Mouse (Mus musculus) forebrain, embryonic 11.5 days (tissue): ENCODE results near the gene 2310022A10Rik. TPM values are rescaled to one million over a fixed set of nuclear protein-coding genes. Genes with fewer than 3 reads are reported as not detected.

ENCODE experiments used
- ATAC-seq: fragments of 200-750 bp; cut with Nextera tagmentation; replicated peaks from 2 replicates; pipeline ENCODE4 v1.8.0; 2017; ENCODE audit warnings: moderate TSS enrichment; ENCODE audit not compliant: low FRiP score
- DNase-seq: peaks from one replicate; pipeline ENCODE4 v3.0.0-alpha.2; 2017; ENCODE audit warnings: low spot score
- H3K27ac ChIP-seq: fragments of 300-500 bp; sonication (generic); 2 replicates; pipeline ENCODE4 v1.5.1; 2014; ENCODE audit warnings: low read depth, low read length
- H3K27me3 ChIP-seq: fragments of 300-500 bp; sonication (generic); 2 replicates; pipeline ENCODE4 v1.6.1; 2014; ENCODE audit warnings: mild to moderate bottlenecking, low read length, mixed read lengths; ENCODE audit not compliant: control insufficient read depth, insufficient read depth
- H3K36me3 ChIP-seq: fragments of 300-500 bp; sonication (generic); 2 replicates; pipeline ENCODE4 v1.6.1; 2014; ENCODE audit warnings: mild to moderate bottlenecking, low read length, moderate library complexity, mixed read lengths; ENCODE audit not compliant: control insufficient read depth, insufficient read depth
- H3K4me1 ChIP-seq: fragments of 300-500 bp; sonication (generic); replicated peaks from 2 replicates; pipeline ENCODE4 v1.6.1; 2014; ENCODE audit warnings: low read length, mixed read lengths; ENCODE audit not compliant: control insufficient read depth, insufficient read depth
- H3K4me2 ChIP-seq: fragments of 300-500 bp; sonication (generic); 2 replicates; pipeline ENCODE4 v1.6.1; 2014; ENCODE audit warnings: low read depth, mild to moderate bottlenecking, low read length, moderate library complexity, mixed read lengths; ENCODE audit not compliant: severe bottlenecking
- H3K4me3 ChIP-seq: fragments of 300-500 bp; sonication (generic); 2 replicates; pipeline ENCODE4 v1.5.1; 2014; ENCODE audit warnings: low read depth, low read length
- H3K9ac ChIP-seq: fragments of 300-500 bp; sonication (generic); 2 replicates; pipeline ENCODE4 v1.6.1; 2014; ENCODE audit warnings: low read length
- H3K9me3 ChIP-seq: fragments of 300-500 bp; sonication (generic); 2 replicates; pipeline ENCODE4 v1.6.1; 2016; ENCODE audit warnings: low read length, mixed read lengths; ENCODE audit not compliant: control insufficient read depth
- WGBS: fragments of 180-500 bp; shearing (Covaris S2); extraction: QIAGEN DNeasy Blood & Tissue Kit; methylation state at CpG from one replicate; pipeline ENCODE4 v1.1.7; 2014; 5-methylcytosine and 5-hydroxymethylcytosine counted together
- polyA plus RNA-seq: library from polyadenylated mRNA; unstranded; fragments of >200 nt; fragmentation: Nextera tagmentation; extraction: Ambion mirVana; gene quantifications from 2 replicates; pipeline ENCODE4 v1.2.1, GENCODE M21; 2014

2310022A10Rik gene
- polyA plus RNA-seq, 1 experiment from 2014 or later, result 34.0 TPM

DNA sequence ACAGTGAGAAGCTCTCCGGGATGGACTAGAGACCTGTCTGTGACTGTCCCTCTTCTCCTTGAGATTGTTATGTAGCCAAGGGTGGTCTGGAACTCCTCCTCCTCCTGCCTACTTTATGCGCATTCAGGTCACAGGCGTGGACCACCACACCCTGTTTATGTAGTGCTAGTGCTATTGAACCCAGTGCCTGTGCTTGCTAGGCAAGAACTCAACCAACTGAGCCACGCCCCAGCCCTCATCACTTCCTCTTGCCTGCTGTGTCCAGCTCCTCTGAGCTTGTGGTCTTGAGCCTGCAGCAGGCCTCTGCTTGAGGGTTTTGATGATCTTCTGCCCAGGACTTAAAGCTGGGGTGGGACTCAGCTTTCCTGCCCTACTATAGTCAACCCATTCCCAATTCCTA is 19.1 kb downstream of the 2310022A10Rik start:
- no peak for ATAC-seq
- no peak for DNase-seq
- no peak overlapping the region for H3K4me2 ChIP-seq
- H3K27me3 ChIP-seq, result no peaks in the 10 kb centered on the region
- peaks cover 5% of the 10 kb centered on the region; the same call in 1 of the 2 replicates for H3K36me3 ChIP-seq
- H3K9ac ChIP-seq, result no peak overlapping the region
- H3K27ac ChIP-seq, result no peak overlapping the region
- no peaks in the 10 kb centered on the region for H3K9me3 ChIP-seq
- WGBS, result 90% methylated on average over 4 of the region's 4 CpGs
- no peak overlapping the region for H3K4me3 ChIP-seq
- no peaks in the 10 kb centered on the region for H3K4me1 ChIP-seq

DNA sequence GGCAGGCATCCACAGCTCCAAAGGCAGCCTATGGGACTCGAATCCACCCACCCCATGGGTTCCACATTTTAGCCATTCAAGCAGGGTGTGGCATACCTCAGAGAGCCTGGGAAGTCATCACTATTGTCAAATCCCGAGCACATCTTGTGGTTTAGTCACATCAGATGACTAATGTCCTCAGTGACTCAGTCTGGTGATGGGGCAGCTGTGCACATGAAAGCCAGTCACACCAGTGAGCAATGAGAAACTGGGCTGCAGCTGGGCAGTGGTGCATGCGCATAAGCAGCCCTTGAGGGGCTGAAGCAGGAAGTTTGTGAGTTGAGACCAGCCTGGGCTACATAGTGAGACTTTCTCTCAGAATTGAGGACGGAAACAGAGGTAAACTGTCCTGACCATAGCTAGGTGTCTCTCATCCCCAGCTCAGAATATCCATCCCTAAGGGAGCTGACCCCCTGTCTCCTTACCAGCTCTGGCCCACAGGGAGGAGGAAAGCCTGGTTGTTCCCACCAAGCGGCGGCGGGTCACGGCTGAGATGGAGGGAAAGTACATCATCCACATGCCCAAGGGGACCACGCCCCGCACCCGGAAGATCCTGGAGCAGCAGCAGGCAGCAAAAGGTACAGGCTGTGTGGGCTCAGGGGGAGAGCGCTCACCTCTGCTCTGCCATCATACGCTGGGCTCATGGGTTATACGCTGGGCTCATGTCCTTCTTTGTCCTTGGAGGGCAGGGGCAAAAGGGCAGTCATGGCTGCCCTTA is 21.3 kb downstream of the 2310022A10Rik start:
- Histone ChIP-seq H3K4me1 (no peaks in the 10 kb centered on the region), H3K36me3 (peaks cover 3% of the 10 kb centered on the region; the same call in 1 of the 2 replicates), H3K27me3 (no peaks in the 10 kb centered on the region), H3K4me3 (no peak overlapping the region), H3K27ac (no peak overlapping the region), H3K4me2 (no peak overlapping the region), H3K9me3 (no peaks in the 10 kb centered on the region), H3K9ac (no peak overlapping the region)
- 93% methylated on average over 14 of the region's 14 CpGs for WGBS
- DNase-seq (no peak), ATAC-seq (no peak)

DNA sequence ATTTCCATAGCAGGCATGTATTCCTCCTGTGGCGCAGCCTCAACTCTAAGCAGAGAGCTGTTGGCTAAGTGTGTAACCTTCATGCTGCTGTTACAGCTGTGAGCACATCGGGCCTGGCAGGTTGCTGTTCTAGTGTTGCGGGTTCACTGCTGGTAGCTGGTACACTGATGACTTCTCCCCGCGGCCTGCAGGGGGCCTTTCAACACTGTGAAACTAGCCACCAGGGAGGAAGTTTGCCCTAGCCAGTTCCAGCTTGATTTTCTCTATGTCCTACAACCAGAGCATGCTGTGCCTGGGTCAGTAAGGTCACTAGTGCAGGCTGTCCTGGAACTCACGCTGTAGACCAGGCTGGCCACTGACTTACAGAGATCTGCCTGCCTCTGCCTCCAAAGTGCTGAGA is 23.9 kb downstream of the 2310022A10Rik start:
- 76% methylated on average over 6 of the region's 6 CpGs for WGBS
- H3K9ac ChIP-seq, result no peak overlapping the region
- H3K4me1 ChIP-seq, result no peaks in the 10 kb centered on the region
- no peak overlapping the region for H3K27ac ChIP-seq
- no peak for ATAC-seq
- H3K9me3 ChIP-seq, result no peaks in the 10 kb centered on the region
- no peaks in the 10 kb centered on the region for H3K27me3 ChIP-seq
- H3K36me3 ChIP-seq, result peaks cover 3% of the 10 kb centered on the region; the same call in 1 of the 2 replicates
- DNase-seq, result no peak
- H3K4me2 ChIP-seq, result no peak overlapping the region
- H3K4me3 ChIP-seq, result no peak overlapping the region

DNA sequence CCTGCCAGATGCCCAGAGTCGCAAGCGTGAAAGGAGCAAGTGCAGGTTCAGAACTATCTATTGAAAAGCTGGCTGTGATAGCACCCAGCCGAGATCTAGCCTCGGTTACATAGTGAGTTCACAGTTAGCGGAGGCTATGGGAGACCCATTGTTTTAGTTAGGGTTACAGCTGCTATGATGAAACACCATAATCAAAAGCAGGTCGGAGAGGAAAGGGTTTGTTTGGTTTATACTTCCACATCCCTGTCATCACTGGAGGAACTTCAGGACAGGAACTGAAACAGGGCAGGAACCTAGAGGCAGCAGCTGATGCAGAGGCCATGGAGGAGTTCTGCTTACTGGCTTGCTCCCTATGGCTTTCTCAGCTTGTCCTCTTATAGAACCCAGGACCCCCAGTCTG is 24.6 kb downstream of the 2310022A10Rik start:
- ATAC-seq, result no peak
- no peak for DNase-seq
- no peaks in the 10 kb centered on the region for H3K4me1 ChIP-seq
- no peak overlapping the region for H3K4me2 ChIP-seq
- 95% methylated on average over 6 of the region's 6 CpGs for WGBS
- peaks cover 3% of the 10 kb centered on the region; the same call in 1 of the 2 replicates for H3K36me3 ChIP-seq
- no peak overlapping the region for H3K4me3 ChIP-seq
- H3K9ac ChIP-seq, result no peak overlapping the region
- no peak overlapping the region for H3K27ac ChIP-seq
- H3K27me3 ChIP-seq, result no peaks in the 10 kb centered on the region
- no peaks in the 10 kb centered on the region for H3K9me3 ChIP-seq

DNA sequence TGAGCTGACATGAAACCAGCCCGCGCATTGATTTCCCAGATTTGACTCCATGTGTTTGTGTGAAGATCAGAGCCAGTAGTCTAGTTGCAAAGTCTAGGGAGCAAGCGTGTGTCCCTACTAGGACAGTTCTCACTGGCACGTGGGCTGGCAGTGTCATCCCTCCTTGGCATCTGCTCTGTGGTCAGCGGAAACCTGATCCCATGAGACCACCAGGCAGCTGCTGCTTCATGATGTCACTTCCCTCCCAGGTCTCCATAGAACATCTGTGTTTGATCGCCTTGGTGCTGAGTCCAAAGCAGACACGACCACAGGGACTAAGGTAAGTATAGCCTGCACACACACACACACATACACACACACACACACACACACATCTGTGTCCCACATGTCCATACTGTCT is 25.4 kb downstream of the 2310022A10Rik start:
- Histone ChIP-seq H3K9me3 (no peaks in the 10 kb centered on the region), H3K4me1 (no peaks in the 10 kb centered on the region), H3K9ac (no peak overlapping the region), H3K4me2 (no peak overlapping the region), H3K36me3 (peaks cover 3% of the 10 kb centered on the region; the same call in 1 of the 2 replicates), H3K27ac (no peak overlapping the region), H3K27me3 (no peaks in the 10 kb centered on the region), H3K4me3 (no peak overlapping the region)
- no peak for ATAC-seq
- 84% methylated on average over 7 of the region's 7 CpGs for WGBS
- no peak for DNase-seq

DNA sequence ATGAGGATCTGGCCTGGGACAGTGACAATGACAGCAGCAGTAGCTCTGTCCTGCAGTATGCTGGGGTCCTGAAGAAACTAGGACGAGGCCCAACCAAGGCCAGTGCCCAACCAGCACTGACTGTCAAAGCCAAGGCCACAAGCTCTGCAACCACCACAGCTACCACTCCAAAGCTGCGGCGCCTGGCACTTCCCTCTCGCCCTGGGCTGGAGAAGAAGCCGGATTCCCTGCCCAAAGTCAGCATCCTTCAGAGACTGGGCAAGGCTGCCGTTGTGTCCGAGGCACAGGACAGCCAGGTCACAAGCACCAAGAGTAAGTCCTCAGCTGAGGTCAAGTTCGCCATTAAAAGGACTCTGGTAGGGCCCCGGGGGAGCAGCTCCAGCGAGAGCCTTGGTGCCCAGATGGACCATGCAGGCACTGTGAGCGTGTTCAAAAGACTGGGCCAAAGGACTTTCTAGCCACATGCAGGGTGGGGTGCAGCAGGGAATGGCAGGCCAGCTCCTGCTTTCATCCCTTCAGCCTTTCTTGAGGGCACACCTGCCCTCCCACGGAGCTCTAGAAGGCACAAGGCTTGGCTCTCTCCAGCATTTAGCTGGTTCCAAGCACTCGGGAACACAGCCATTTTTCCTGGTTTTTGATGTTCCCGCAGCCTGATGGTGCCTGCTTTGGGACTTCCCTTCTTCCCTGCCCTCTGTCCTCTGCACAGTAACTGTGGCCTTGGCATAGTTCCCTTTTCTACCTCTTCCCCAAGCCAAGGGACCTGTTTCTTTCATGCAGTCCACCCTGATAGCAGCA is 27.5 kb downstream of the 2310022A10Rik start:
- Histone ChIP-seq H3K4me2 (no peak overlapping the region), H3K36me3 (peaks cover 3% of the 10 kb centered on the region; the same call in 1 of the 2 replicates), H3K4me3 (no peak overlapping the region), H3K27me3 (no peaks in the 10 kb centered on the region), H3K9ac (no peak overlapping the region), H3K9me3 (no peaks in the 10 kb centered on the region), H3K4me1 (no peaks in the 10 kb centered on the region), H3K27ac (no peak overlapping the region)
- DNase-seq (no peak), ATAC-seq (no peak)
- WGBS, result 93% methylated on average over 14 of the region's 14 CpGs

DNA sequence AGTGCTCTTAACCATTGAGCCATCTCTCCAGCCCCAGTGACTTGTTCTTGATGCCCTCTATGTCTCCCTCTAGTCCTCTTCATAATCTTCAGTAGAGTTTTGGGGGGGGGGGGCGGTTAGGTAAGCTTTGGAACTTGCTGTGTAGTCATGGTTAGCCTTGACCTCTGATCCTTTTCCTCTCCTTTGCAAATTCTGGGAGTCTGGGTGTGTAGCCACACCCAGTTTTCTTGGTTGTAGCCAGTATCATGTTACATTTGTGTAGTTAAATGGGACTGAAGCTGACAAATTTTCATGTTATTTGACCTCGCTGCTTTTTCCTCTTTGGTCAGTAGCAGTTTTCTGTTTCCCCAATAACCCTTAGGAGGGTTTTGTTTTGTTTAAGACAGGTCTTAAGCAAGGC is 33.8 kb downstream of the 2310022A10Rik start:
- H3K27me3 ChIP-seq, result no peaks in the 10 kb centered on the region
- no peak overlapping the region for H3K4me2 ChIP-seq
- H3K36me3 ChIP-seq, result no peaks in the 10 kb centered on the region
- no peak overlapping the region for H3K4me3 ChIP-seq
- H3K9ac ChIP-seq, result no peak overlapping the region
- WGBS, result 74% methylated on average over 2 of the region's 2 CpGs
- H3K4me1 ChIP-seq, result no peaks in the 10 kb centered on the region
- no peak for DNase-seq
- no peaks in the 10 kb centered on the region for H3K9me3 ChIP-seq
- ATAC-seq, result no peak
- no peak overlapping the region for H3K27ac ChIP-seq

DNA sequence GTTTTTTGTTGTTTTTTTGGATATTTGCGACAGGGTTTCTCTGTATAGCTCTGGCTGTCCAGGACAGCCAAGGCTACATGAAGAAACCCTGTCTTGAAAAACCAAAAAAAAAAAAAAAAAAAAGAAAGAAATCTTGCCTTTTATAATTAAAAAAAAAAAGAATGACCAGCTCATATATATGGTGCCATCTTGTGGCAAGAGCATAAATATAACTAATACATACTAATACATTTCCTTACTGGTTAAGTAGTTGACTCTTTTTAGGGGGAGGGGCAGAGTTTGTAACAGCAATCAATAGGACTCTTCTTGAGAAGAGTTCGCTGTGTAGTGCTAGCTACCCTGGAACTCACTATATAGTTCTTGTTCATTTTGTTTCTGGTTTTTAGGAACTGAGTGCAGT is 34.7 kb downstream of the 2310022A10Rik start:
- Histone ChIP-seq H3K4me1 (peaks cover 1% of the 10 kb centered on the region; the same call in 1 of the 2 replicates), H3K9ac (no peak overlapping the region), H3K27me3 (no peaks in the 10 kb centered on the region), H3K27ac (no peak overlapping the region), H3K36me3 (no peaks in the 10 kb centered on the region), H3K9me3 (no peaks in the 10 kb centered on the region), H3K4me2 (no peak overlapping the region), H3K4me3 (no peak overlapping the region)
- no peak for DNase-seq
- no peak for ATAC-seq
- 83% methylated on average over 2 of the region's 2 CpGs for WGBS
